Mouse (Mus musculus) hindbrain, embryonic 13.5 days (tissue): Measurements from ENCODE around the gene Pgd. TPM values are rescaled to one million over a fixed set of nuclear protein-coding genes. Genes with fewer than 3 reads are reported as not detected.
"Not testable (repeated sequence)": the region's sequence is repeated elsewhere in the genome, so short reads cannot be mapped to it uniquely, and the experiment has no call there.

Experiments
- ATAC-seq: fragments of 200-750 bp; cut with Nextera tagmentation; 2 replicates; pipeline ENCODE4 v1.8.0; 2017; ENCODE audit warnings: moderate TSS enrichment; ENCODE audit not compliant: low FRiP score
- H3K27ac ChIP-seq: fragments of 300-500 bp; sonication (generic); 2 replicates; pipeline ENCODE4 v1.5.1; 2015; ENCODE audit warnings: inconsistent platforms, mild to moderate bottlenecking, moderate library complexity
- H3K27me3 ChIP-seq: fragments of 300-500 bp; sonication (generic); 2 replicates; pipeline ENCODE4 v1.6.1; 2015; ENCODE audit warnings: mild to moderate bottlenecking, inconsistent platforms
- H3K36me3 ChIP-seq: fragments of 300-500 bp; sonication (generic); 2 replicates; pipeline ENCODE4 v1.6.1; 2015; ENCODE audit warnings: mild to moderate bottlenecking, inconsistent platforms
- H3K4me1 ChIP-seq: fragments of 300-500 bp; sonication (generic); replicated peaks from 2 replicates; pipeline ENCODE4 v1.6.1; 2015; ENCODE audit warnings: inconsistent platforms
- H3K4me2 ChIP-seq: fragments of 300-500 bp; sonication (generic); 2 replicates; pipeline ENCODE4 v1.6.1; 2015; ENCODE audit warnings: inconsistent platforms, mild to moderate bottlenecking, moderate library complexity
- H3K4me3 ChIP-seq: fragments of 300-500 bp; sonication (generic); 2 replicates; pipeline ENCODE4 v1.5.1; 2015; ENCODE audit warnings: mild to moderate bottlenecking, inconsistent platforms
- H3K9ac ChIP-seq: fragments of 300-500 bp; sonication (generic); 2 replicates; pipeline ENCODE4 v1.6.1; 2015; ENCODE audit warnings: mild to moderate bottlenecking, inconsistent platforms
- H3K9me3 ChIP-seq: fragments of 300-500 bp; sonication (generic); 2 replicates; pipeline ENCODE4 v1.6.1; 2016; ENCODE audit warnings: inconsistent platforms
- WGBS: fragments of 180-500 bp; shearing (Covaris S2); methylation state at CpG from one replicate; pipeline ENCODE4 v1.1.7; 2015; 5-methylcytosine and 5-hydroxymethylcytosine counted together
- polyA plus RNA-seq: library from polyadenylated mRNA; unstranded; fragments of >200 nt; fragmentation: Nextera tagmentation; extraction: Ambion mirVana; gene quantifications from 2 replicates; pipeline ENCODE4 v1.2.1, GENCODE M21; 2015

The Pgd gene
- polyA plus RNA-seq, 1 experiment from 2014 or later: 111 TPM

DNA sequence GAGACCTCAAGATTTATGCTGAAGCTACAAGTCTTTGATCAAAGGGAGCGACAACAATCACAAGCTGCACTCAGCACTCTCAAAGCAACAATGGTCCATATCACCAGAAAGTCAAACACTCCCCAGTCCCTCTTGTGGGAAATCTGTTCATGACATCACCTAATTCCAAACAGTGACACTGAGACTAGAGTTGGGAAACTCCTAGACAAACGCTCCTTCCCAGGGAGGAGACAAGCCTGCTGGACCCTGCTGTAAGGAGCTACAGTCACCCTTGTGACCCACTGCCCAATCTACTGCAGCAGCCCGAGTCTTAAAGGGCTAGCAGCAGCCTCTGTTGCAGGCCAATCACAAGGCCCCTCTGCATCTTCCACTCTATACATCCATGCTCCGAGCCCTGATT lies 13.0 kb upstream of the Pgd start:
- ATAC-seq: no peak
- WGBS: 69% methylated on average over 4 of the region's 4 CpGs
- Histone ChIP-seq H3K9ac (no peak overlapping the region), H3K4me3 (no peak overlapping the region), H3K4me2 (no peak overlapping the region), H3K9me3 (no peaks in the 10 kb centered on the region), H3K4me1 (no peaks in the 10 kb centered on the region), H3K27me3 (no peaks in the 10 kb centered on the region), H3K36me3 (peaks cover 85% of the 10 kb centered on the region), H3K27ac (peak overlapping the region; percentile 18; the same call in 1 of the 2 replicates)

DNA sequence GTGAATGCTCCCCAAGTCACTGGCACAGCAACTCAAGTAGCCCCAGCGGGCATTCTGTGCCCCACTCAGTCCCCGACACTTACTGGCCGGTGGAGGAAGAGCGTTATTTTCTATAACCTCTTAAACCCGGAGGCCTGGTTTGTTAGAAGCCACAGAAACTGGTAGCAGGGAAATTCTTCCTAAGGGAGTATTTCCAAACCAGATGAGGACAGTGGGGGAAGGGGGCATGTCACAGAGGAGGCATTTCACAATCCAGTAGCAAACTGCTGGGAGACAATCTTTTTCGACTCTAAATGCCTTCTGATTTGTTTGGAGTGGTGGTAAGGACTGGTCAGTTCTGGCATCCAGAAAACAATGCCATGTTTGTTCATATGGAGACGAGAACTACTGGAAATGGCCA lies 12.6 kb upstream of the Pgd start:
- no peaks in the 10 kb centered on the region for H3K27me3 ChIP-seq
- H3K36me3 ChIP-seq: peaks cover 81% of the 10 kb centered on the region
- H3K4me2 ChIP-seq: no peak overlapping the region
- no peaks in the 10 kb centered on the region for H3K9me3 ChIP-seq
- H3K4me3 ChIP-seq: no peak overlapping the region
- H3K27ac ChIP-seq: no peak overlapping the region
- H3K4me1 ChIP-seq: no peaks in the 10 kb centered on the region
- H3K9ac ChIP-seq: no peak overlapping the region
- no peak for ATAC-seq
- 85% methylated on average over 7 of the region's 7 CpGs for WGBS

DNA sequence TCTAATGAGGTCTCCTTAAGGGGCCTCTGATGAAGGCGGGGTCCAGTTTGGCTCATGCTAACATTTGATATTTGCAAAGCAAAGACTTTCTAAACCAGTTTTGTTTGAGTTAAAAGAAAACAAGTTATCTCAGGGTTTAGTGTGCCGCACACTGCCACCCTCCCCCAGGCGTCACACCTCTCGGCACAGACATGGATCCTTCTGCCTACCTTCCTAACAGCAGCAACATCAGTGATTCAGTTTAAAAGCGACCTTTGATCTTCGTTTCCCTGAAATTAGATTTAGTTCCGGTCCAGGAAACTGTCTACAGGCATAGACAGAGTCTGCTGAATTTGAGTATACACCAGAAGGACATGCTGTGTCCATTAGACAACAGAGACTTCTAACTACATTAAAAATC lies 11.8 kb upstream of the Pgd start:
- Histone ChIP-seq H3K9me3 (no peaks in the 10 kb centered on the region), H3K4me1 (0 out of 2 replicates have a peak, but pooled peaks cover 2% of the 10 kb centered on the region), H3K4me2 (no peak overlapping the region), H3K4me3 (no peak overlapping the region), H3K27ac (no peak overlapping the region), H3K27me3 (no peaks in the 10 kb centered on the region), H3K36me3 (peaks cover 72% of the 10 kb centered on the region), H3K9ac (no peak overlapping the region)
- ATAC-seq: no peak
- 73% methylated on average over 7 of the region's 7 CpGs for WGBS

DNA sequence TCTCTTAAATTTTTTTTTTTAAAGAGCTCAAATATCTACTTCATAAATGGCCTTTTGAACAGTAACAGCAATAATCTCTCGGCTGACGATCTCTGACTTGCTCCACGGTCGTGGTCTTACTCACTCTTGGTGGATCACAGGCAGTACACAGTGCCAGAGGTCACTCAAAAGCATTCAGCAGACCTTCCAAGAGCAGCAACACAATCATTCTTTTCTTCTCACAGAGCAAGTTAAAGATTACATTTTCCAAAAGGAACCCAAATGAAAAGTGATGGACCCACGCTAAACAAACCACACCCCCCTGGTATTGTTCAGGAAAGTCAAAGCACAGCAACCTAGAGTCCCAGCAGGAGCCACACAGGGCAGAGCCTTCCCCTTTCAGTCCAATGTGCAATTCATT lies 10.5 kb upstream of the Pgd start:
- peaks cover 60% of the 10 kb centered on the region for H3K36me3 ChIP-seq
- no peak overlapping the region for H3K4me3 ChIP-seq
- no peaks in the 10 kb centered on the region for H3K9me3 ChIP-seq
- peak overlapping the region; percentile 40; the same call in 1 of the 2 replicates for H3K27ac ChIP-seq
- 17% methylated on average over 5 of the region's 5 CpGs for WGBS
- no peaks in the 10 kb centered on the region for H3K27me3 ChIP-seq
- H3K4me2 ChIP-seq: no peak overlapping the region
- no peak overlapping the region for H3K9ac ChIP-seq
- 0 out of 2 replicates have a peak, but pooled peaks cover 14% of the 10 kb centered on the region for H3K4me1 ChIP-seq
- ATAC-seq: no peak

DNA sequence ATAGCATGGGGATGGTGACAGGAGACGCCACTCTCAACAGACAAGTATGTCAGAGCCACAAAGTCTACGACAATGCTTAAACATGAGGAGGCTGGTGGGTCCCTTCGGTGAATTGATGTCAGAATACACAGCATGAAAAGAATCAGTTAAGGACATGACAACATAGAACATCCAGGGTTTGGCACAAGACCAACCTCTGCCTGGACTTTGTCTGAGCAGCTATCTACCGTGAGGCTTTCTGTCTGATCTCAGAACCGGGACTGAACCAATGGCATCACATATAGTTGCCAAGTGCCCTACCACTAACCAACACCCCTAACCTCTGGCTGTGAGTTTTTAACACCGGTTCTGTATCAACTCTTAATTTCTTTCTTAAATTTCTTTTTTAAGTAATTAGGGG lies 10.1 kb upstream of the Pgd start:
- 68% methylated on average over 6 of the region's 6 CpGs for WGBS
- Histone ChIP-seq H3K9ac (no peak overlapping the region), H3K4me3 (no peak overlapping the region), H3K4me1 (0 out of 2 replicates have a peak, but pooled peaks cover 14% of the 10 kb centered on the region), H3K27ac (peak overlapping the region; percentile 40; the same call in 1 of the 2 replicates), H3K27me3 (no peaks in the 10 kb centered on the region), H3K9me3 (no peaks in the 10 kb centered on the region), H3K36me3 (peaks cover 56% of the 10 kb centered on the region), H3K4me2 (no peak overlapping the region)
- no peak for ATAC-seq

DNA sequence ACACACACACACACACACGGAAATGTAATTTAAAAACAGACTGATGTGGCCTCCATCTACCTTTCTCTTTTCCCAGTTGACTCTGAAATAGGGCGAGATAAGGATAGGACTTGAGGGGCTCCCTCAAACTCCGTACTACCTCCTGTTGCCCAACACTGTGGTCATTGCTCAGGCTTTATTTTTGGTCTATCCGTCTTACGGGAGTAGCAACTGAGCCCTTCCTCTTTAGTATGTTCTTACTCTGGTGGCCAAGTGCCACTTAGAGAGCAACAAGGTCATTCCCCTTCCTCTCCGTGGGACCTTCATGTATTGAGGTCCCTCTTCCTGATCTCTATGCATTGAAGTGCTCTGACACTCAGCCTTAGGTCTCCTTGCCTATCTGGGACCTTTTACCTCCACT lies 7.1 kb upstream of the Pgd start:
- peaks cover 26% of the 10 kb centered on the region for H3K36me3 ChIP-seq
- 88% methylated on average over 6 of the region's 6 CpGs for WGBS
- 0 out of 2 replicates have a peak, but pooled peaks cover 14% of the 10 kb centered on the region for H3K4me1 ChIP-seq
- no peak overlapping the region for H3K9ac ChIP-seq
- no peak overlapping the region for H3K4me3 ChIP-seq
- H3K4me2 ChIP-seq: no peak overlapping the region
- H3K9me3 ChIP-seq: no peaks in the 10 kb centered on the region
- ATAC-seq: no peak
- H3K27me3 ChIP-seq: no peaks in the 10 kb centered on the region
- H3K27ac ChIP-seq: no peak overlapping the region

DNA sequence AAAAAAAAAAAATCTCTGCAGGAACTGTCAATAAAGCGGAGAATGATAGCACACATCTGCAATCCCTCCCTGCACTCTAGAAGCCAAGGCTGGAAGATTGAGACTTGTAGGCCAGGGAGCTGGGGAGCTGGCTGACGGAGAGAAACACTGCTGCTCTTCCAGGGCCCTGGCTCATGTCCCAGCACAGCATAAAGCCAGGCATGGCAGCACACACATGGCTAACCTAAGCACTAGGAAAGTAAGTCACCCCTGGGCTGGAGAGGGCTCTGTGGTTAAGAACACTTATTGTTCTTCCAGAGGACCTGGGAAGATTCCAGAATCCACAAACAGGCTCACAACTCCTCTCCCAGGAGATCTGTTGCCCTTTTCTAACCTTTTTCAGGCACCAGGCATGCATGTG lies 6.1 kb upstream of the Pgd start:
- 0 out of 2 replicates have a peak, but pooled peaks cover 14% of the 10 kb centered on the region for H3K4me1 ChIP-seq
- peaks cover 19% of the 10 kb centered on the region for H3K36me3 ChIP-seq
- H3K9me3 ChIP-seq: no peaks in the 10 kb centered on the region
- H3K4me2 ChIP-seq: no peak overlapping the region
- 73% methylated on average over 2 of the region's 2 CpGs for WGBS
- H3K27me3 ChIP-seq: no peaks in the 10 kb centered on the region
- peak overlapping the region; percentile 72 for H3K27ac ChIP-seq
- no peak overlapping the region for H3K4me3 ChIP-seq
- ATAC-seq: no peak
- H3K9ac ChIP-seq: no peak overlapping the region

DNA sequence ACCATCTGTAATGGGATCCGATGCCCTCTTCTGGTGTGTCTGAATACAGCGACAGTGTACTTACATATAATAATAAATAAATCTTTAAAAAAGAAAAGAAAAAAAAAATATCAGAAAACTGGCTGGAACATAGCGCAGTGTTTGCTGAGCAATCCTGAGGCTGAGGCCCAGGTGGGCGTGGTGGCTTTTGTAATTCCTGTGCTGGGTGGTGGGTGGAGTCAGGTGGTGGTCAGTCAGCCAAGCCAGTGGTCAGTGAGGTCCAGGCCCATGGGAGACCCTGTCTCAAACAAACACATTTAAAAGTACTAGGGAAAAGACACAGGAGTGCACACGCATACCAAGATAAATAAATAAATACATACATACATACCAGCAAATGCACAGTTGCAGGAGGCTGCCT lies 5.5 kb upstream of the Pgd start:
- Histone ChIP-seq H3K9me3 (no peaks in the 10 kb centered on the region), H3K4me2 (no peak overlapping the region), H3K27ac (peak overlapping the region; percentile 72), H3K27me3 (no peaks in the 10 kb centered on the region), H3K9ac (no peak overlapping the region), H3K36me3 (peaks cover 15% of the 10 kb centered on the region), H3K4me1 (peaks cover 20% of the 10 kb centered on the region; the same call in 1 of the 2 replicates), H3K4me3 (no peak overlapping the region)
- WGBS: 92% methylated on average over 5 of the region's 5 CpGs
- ATAC-seq: no peak

DNA sequence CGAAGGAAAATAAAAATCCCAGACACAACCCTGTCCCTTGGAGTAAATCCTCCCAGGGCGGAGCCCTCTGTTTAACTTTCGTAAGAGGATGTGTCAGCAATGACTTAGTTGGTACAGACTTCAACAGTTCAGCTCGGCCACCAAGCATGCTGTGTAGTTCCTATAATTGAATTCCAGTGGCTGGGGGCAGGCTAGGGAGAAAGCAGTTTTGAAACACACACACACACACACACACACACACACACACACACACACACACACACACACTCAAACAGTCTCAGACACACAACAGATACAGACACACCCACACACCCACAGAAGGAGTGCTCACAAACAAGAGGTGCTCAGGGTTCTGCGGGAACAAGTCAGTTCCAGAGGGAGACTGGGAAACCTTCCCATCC lies 5.0 kb upstream of the Pgd start:
- Histone ChIP-seq H3K36me3 (peaks cover 11% of the 10 kb centered on the region), H3K4me3 (no peak overlapping the region), H3K9me3 (no peaks in the 10 kb centered on the region), H3K4me2 (no peak overlapping the region), H3K27ac (no peak overlapping the region), H3K9ac (no peak overlapping the region), H3K27me3 (no peaks in the 10 kb centered on the region), H3K4me1 (peaks cover 20% of the 10 kb centered on the region; the same call in 1 of the 2 replicates)
- 78% methylated on average over 5 of the region's 5 CpGs for WGBS
- no peak for ATAC-seq

DNA sequence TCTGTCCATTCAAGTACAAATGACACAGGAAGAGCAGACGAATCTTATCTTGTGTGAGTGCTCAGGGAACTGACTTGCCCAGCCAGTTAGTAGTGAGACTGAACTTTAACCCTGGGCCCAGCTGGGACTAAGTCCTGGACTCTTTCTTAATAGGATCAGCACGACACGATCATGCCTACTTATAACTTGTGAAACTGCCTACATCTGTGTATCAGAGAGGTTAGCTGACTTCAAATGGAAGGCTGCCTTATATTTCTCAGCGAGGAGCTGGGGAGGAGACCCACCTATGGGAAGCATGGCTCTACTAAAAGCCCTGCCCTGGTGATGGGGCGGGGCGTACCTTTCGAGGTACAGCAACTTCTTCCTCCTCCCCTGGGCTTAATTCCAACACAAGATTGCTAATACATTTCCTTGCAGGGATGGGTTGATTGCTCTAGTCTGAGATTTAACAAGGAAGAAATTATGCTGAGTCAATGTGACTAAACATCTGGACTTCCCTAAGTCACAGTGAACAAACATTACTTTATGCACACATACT lies 3.9 kb upstream of the Pgd start:
- WGBS: 77% methylated on average over 7 of the region's 7 CpGs

DNA sequence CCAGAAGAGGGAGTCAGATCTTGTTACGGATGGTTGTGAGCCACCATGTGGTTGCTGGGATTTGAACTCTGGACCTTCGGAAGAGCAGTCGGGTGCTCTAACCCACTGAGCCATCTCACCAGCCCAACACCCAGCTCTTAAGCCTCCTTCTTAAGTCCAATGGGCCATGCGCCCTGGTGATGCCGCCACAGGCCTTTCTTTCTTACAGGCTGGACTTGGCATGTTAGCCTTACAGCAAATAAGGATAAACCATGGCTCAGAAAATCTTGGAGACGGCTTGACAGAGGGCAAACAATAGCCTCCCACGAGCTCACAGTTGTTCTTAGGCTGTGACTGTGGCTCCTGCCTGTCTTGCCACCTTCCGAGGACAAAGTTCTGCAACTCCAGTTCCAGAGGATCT lies 3.4 kb upstream of the Pgd start:
- WGBS: 72% methylated on average over 7 of the region's 8 CpGs

More for the DNA sequence above, 3.9 kb upstream of the Pgd start:
- Histone ChIP-seq H3K27ac (no peak overlapping the region), H3K4me2 (no peak overlapping the region), H3K4me3 (no peak overlapping the region), H3K27me3 (no peaks in the 10 kb centered on the region), H3K9ac (no peak overlapping the region), H3K36me3 (peaks cover 5% of the 10 kb centered on the region), H3K9me3 (no peaks in the 10 kb centered on the region), H3K4me1 (peaks cover 25% of the 10 kb centered on the region)
- ATAC-seq: no peak

DNA sequence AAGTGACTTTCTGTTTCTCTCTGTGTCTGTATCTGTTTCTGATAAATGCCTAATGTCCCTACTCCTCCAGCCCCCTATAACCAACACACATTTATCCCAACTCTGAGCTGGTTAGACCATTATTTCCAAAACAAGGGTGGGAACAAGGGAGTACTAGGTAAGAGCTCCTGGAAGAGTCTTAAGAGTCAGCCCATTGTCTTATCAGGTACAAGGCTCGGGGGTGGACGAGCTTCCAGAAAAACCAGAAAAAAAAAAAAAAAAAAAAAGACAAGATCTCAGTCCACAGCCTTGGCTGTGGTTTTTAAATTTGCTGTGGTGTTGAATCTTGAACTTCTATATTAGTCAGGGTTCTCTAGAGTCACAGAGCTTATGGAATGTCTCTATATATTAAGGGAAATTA lies 1.4 kb upstream of the Pgd start:
- no peaks in the 10 kb centered on the region for H3K27me3 ChIP-seq
- no peak for ATAC-seq
- H3K9ac ChIP-seq: no peak overlapping the region
- H3K27ac ChIP-seq: no peak overlapping the region
- 77% methylated on average over 2 of the region's 2 CpGs for WGBS
- no peak overlapping the region for H3K4me3 ChIP-seq
- no peak overlapping the region for H3K4me2 ChIP-seq
- H3K4me1 ChIP-seq: peaks cover 31% of the 10 kb centered on the region
- H3K9me3 ChIP-seq: no peaks in the 10 kb centered on the region
- H3K36me3 ChIP-seq: peaks cover 5% of the 10 kb centered on the region; the same call in 1 of the 2 replicates

More for the DNA sequence above, 3.4 kb upstream of the Pgd start:
- H3K27me3 ChIP-seq, H3K9me3 ChIP-seq, ATAC-seq, H3K27ac ChIP-seq, H3K4me2 ChIP-seq, H3K4me3 ChIP-seq, H3K9ac ChIP-seq, H3K36me3 ChIP-seq: not testable (repeated sequence)
- H3K4me1 ChIP-seq: peaks cover 30% of the 10 kb centered on the region

DNA sequence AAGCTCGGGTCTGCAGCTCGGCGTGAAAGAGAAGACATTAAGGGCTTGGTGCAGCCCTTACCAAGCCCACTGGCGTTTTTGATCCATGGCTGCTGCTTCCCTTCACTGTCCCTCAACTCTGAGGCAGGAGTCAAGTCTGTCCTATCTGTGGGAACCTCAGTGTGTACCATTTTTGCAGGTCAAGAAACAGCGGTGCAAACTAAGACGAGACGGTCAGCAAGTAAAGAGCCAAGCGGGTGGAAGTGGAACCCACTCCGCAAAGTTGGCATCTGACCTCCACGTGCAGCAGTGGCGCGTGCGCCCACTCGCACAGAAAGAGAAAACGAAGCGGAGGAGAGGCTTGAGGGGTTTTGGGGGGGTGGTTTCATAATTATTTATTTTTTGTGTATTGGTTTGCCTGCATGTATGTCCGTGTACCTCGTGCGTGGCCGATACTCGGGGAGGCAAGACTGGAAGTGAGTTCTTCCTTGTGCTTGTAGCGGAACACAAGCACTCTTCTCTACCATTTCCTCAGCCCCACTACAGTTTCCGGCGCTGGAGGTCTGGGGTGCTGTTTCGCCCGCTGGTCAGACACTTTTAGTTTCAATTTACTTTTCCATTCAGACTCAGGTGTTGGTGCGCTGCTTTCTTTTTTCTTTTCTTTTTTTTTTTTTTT lies 513 bp upstream of the Pgd start:
- Histone ChIP-seq H3K27ac (peak overlapping the region; percentile 68), H3K4me1 (peaks cover 22% of the 10 kb centered on the region), H3K4me2 (peak overlapping the region; percentile 91), H3K27me3 (no peaks in the 10 kb centered on the region), H3K36me3 (peaks cover 15% of the 10 kb centered on the region), H3K4me3 (peak overlapping the region; percentile 95), H3K9me3 (no peaks in the 10 kb centered on the region), H3K9ac (peak overlapping the region; percentile 94)
- WGBS: 2% methylated on average over 27 of the region's 27 CpGs
- ATAC-seq: peak; percentile 77
